24 mouse cellular contexts compared by ENCODE assay signal in genomic region chr15:74214611-74215010, GRCm38 (mm10).
A peak's percentile ranks its signal among the peaks of the same experiment; 100 is the strongest.
DNase-seq lines count a peak whose midpoint lies in the region; ATAC-seq and TF ChIP-seq lines count a peak whose summit lies in the region.
"Had no signal": no experiment of that assay in that cellular context is flagged by ENCODE, and none has a peak within 500 bp of the region (broad histone marks: within the 10 kb centered on the region; RNA-seq: fewer than 3 reads in every experiment).

No protein-coding gene starts in this region.

- no peak overlapping the region for H3K9ac ChIP-seq in intestine, embryonic 15.5 days
- H3K9ac ChIP-seq: embryonic facial prominence, embryonic 13.5 days; limb, embryonic 13.5 days; liver, embryonic 13.5 days; lung, embryonic 14.5 days had no signal

- 49% methylated on average over 6 of the region's 6 CpGs for WGBS in intestine, embryonic 15.5 days

- peak; percentile 9 for DNase-seq in adrenal gland, adult 2 months
- DNase-seq in adrenal gland, postnatal 4 days (ENCODE audit: low spot score in 2 of 2) = no peak
- DNase-seq in left cerebral cortex, postnatal 14 days (ENCODE audit: low spot score in 2 of 2) = peak; percentile 21 to 23
- DNase-seq in left cerebral cortex, postnatal 36 days (ENCODE audit: low spot score in 2 of 2) = no peak
- DNase-seq in Patski (ENCODE audit: low read depth, low spot score) = peak; percentile 77
- DNase-seq: adrenal gland, postnatal 36 days; cerebellum, postnatal 25 days; gastrocnemius, adult 2 months; heart, postnatal 4 days; kidney, postnatal 25 days; layer of hippocampus, postnatal 36 days; liver, embryonic 13.5 days; lung, embryonic 14.5 days; thymus, adult 18-20 months; thymus, postnatal 36 days had no signal

- H3K9me3 ChIP-seq in intestine, embryonic 15.5 days = no peaks in the 10 kb centered on the region
- H3K9me3 ChIP-seq: embryonic facial prominence, embryonic 13.5 days; heart, embryonic 10.5 days; limb, embryonic 13.5 days; liver, embryonic 13.5 days; megakaryocyte, embryonic 14.5 days had no signal

- POLR2A ChIA-PET in Patski (lab: Charles Lee) = no interaction called here

- peak; percentile 71 for ATAC-seq in Patski
- ATAC-seq in intestine, embryonic 15.5 days = no peak
- no peak for ATAC-seq in monocyte, adult 5-6 weeks (replicated peaks; ENCODE audit: insufficient number of reproducible peaks, low FRiP score, low TSS enrichment, poor library complexity, severe bottlenecking)
- ATAC-seq: hindbrain, embryonic 16.5 days; midbrain, embryonic 16.5 days had no signal

- TF ChIP-seq CTCF in Patski (IDR thresholded peaks at IDR 0.05) = no peak

- no peak overlapping the region for H3K4me2 ChIP-seq in intestine, embryonic 15.5 days (replicated peaks)
- H3K4me2 ChIP-seq: embryonic facial prominence, embryonic 13.5 days; limb, embryonic 13.5 days; liver, embryonic 13.5 days; lung, embryonic 14.5 days had no signal

- H3K27me3 ChIP-seq in Patski = no peaks in the 10 kb centered on the region
- H3K27me3 ChIP-seq in intestine, embryonic 15.5 days (replicated peaks) = no peaks in the 10 kb centered on the region
- H3K27me3 ChIP-seq: liver, embryonic 13.5 days had no signal

- CTCF ChIA-PET in Patski (lab: Charles Lee) = no interaction called here

- H3K36me3 ChIP-seq in intestine, embryonic 15.5 days = no peaks in the 10 kb centered on the region
- H3K36me3 ChIP-seq: embryonic facial prominence, embryonic 13.5 days; heart, embryonic 10.5 days; limb, embryonic 13.5 days; liver, embryonic 13.5 days had no signal

- in situ Hi-C loops in Patski (cut with MboI; ENCODE audit: low pct_unique_long_range_greater_than_20kb) = no loop called here

- H3K4me3 ChIP-seq in intestine, embryonic 15.5 days (replicated peaks) = no peak overlapping the region
- H3K4me3 ChIP-seq: embryonic facial prominence, embryonic 13.5 days; gastrocnemius, adult 2 months; heart, embryonic 10.5 days; layer of hippocampus, adult 2 months; limb, embryonic 13.5 days; liver, embryonic 13.5 days; megakaryocyte, embryonic 14.5 days had no signal

- H3K4me1 ChIP-seq in intestine, embryonic 15.5 days (replicated peaks) = no peaks in the 10 kb centered on the region
- H3K4me1 ChIP-seq: limb, embryonic 13.5 days; liver, embryonic 13.5 days had no signal

- intact Hi-C loops in left cerebral cortex, postnatal 14 days (cut with DNase I) = no loop called here
- intact Hi-C loops in left cerebral cortex, postnatal 36 days (cut with DNase I) = no loop called here

- no peak overlapping the region for H3K27ac ChIP-seq in intestine, embryonic 15.5 days
- H3K27ac ChIP-seq: embryonic facial prominence, embryonic 13.5 days; gastrocnemius, adult 2 months; heart, embryonic 10.5 days; layer of hippocampus, adult 2 months; limb, embryonic 13.5 days; liver, embryonic 13.5 days had no signal

Comparison
In these comparisons a context has a peak if more than half of its experiments do, and no peak if none do; other contexts are left out.
1. DNase-seq: peak in adrenal gland, adult 2 months (single experiment), left cerebral cortex, postnatal 14 days (2 of 2) and Patski (single experiment); none in adrenal gland, postnatal 4 days (0 of 2) and left cerebral cortex, postnatal 36 days (0 of 2).